Mouse (Mus musculus) effector memory CD4-positive, alpha-beta T cell, adult 7 months (primary cell): ENCODE measurements around the gene Ripor1. TPM values are rescaled to one million over a fixed set of nuclear protein-coding genes. Genes with fewer than 3 reads are reported as not detected.

ENCODE experiments used
- polyA plus RNA-seq: library from polyadenylated mRNA; unstranded; fragments of 100-300 nt; shearing (Covaris generic); gene quantifications from one replicate; pipeline ENCODE4 v1.2.1, GENCODE M21; 2017

Gene Ripor1
- polyA plus RNA-seq: 11.9 TPM

DNA sequence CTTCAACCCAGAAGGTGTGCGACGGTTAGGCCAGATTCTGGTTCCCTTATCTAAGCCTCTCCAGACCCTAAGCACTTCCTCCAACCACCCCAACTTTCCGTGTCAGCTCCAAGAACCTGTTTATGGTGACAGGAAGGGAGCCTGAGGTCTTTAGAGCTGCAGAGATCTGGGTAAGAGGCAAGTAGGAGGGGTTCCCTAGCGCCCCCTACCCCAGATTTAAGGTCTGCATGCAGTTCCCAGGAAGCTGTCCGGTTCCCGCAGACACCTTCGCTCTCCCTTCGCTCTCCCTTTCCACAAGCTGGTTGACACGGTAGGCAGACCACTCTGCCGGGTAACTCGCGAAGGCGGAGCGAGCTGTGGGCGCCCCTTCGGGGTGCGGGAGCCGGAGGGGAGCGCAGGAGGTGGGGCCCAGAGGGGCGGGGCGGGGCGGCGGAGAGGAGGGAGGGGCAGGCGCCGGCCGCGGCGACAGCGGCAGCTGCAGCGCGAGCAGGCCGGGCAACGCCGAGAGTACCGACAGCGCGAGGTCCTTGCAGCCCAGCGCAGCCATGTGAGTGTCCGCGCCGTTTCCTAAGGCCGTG is at the start of gene Ripor1:
Gene Ripor1, plus strand, starts transcription at position 452 of the 578 bp plus-strand sequence.

DNA sequence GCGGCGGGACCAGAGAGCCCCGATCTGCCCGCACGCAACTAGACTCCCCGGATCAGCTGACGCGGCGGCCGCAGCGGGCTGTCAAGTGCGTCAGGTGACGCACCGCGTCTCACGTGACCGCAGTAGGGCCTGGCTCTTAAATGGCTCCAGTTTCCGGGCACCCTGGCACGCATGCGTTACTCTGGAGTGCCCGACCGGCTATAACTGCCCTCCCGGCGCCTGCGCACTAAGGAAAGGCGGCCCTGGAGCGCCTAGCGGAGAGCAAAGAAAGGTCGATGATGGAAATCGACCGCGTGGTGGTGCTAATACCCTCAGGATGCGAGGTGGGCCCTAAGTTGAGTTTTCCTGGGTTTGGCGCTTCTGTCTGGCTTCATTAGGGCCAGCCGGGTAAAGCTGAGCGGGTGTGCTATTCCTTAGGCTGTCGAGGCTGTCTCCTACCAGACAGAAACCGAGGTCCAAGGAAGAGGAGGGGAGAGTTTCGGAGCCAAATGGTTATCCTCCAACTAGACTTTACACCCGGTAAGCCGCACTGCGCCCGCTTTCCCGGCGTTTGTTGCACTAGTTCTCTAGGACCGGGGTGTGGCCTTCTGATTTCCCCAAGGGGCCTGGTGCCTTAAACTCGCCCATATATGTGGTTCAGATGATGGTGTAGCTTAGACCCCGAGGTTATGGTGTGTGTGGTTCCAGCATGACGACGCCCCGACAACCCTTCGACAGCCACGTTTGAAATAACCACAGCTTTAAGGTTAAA is 38.9 kb upstream of the Ripor1 start, which contains the start of gene Atp6v0d1:
Gene Atp6v0d1, minus strand, starts transcription at position 96 of the 751 bp plus-strand sequence.

GRCm38 (mm10) chr8:105636018-105636962 is 31.2 kb downstream of the Ripor1 start, which contains the start of gene Ctcf:
Gene Ctcf, plus strand, starts transcription at chr8:105636568.

DNA sequence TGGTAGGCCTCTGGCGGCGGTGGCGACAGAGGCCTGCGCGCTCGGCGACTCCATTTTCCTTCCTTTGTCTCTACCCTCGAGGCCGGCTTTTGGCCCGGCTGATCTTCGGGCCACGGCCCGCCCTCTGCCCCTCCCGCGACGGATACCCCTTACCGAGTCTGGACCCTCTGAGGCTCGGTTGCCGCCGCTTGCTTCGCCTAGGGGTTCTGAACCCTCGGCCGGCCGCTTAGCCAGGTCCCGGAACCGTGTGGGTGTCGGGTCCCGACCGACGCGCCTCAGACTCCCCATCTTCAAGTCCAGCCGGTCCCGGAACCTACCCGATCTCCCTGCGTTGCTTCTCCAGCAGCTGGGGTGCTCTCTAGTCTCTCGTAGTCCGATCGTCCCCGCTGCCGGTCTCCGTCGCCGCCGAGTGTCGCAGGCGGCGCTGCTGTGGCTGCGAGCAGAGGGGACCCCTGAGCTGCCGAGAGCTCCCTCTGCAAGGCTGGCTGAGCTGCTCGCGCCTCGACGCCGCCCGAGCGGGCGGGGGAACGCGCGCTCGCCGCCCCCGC is 32.0 kb downstream of the Ripor1 start, which contains the start of gene Agrp:
Gene Agrp, minus strand, starts transcription at position 431 of the 548 bp plus-strand sequence.

Other genes with a start within 250 kb of the Ripor1 start
- gene Plekhg4, start 232.0 kb upstream of the Ripor1 start, polyA plus RNA-seq: 0.89 TPM
- gene Kctd19, start 191.8 kb upstream of the Ripor1 start, polyA plus RNA-seq: 0.29 TPM
- not detected for gene Lrrc36, start 191.7 kb upstream of the Ripor1 start, polyA plus RNA-seq
- gene Tppp3, start 133.7 kb upstream of the Ripor1 start, polyA plus RNA-seq: 0.99 TPM
- gene Zdhhc1, start 108.4 kb upstream of the Ripor1 start, polyA plus RNA-seq: 5.9 TPM
- 0.96 TPM for gene Hsd11b2, start 86.5 kb upstream of the Ripor1 start, polyA plus RNA-seq
- 62.3 TPM for gene Atp6v0d1, start 39.2 kb upstream of the Ripor1 start, polyA plus RNA-seq
- gene Ctcf, start 31.3 kb downstream of the Ripor1 start, polyA plus RNA-seq: 168 TPM
- gene Agrp, start 32.1 kb downstream of the Ripor1 start, polyA plus RNA-seq: not detected
- 88.0 TPM for gene Carmil2, start 81.0 kb downstream of the Ripor1 start, polyA plus RNA-seq
- 65.3 TPM for gene Acd, start 95.8 kb downstream of the Ripor1 start, polyA plus RNA-seq
- 19.9 TPM for gene Pard6a, start 95.9 kb downstream of the Ripor1 start, polyA plus RNA-seq
- not detected for gene 4933405L10Rik, start 102.4 kb downstream of the Ripor1 start, polyA plus RNA-seq
- 4.5 TPM for gene Enkd1, start 103.0 kb downstream of the Ripor1 start, polyA plus RNA-seq
- gene Gfod2, start 153.4 kb downstream of the Ripor1 start, polyA plus RNA-seq: 7.1 TPM
- gene Ranbp10, start 222.1 kb downstream of the Ripor1 start, polyA plus RNA-seq: 63.2 TPM
- gene Tsnaxip1, start 222.5 kb downstream of the Ripor1 start, polyA plus RNA-seq: not detected
- gene Cenpt, start 248.0 kb downstream of the Ripor1 start, polyA plus RNA-seq: 18.8 TPM
- gene Thap11, start 249.9 kb downstream of the Ripor1 start, polyA plus RNA-seq: 15.4 TPM